Mouse (Mus musculus): ENCODE measurements around the gene Mospd1.

Mospd1 gene

DNA sequence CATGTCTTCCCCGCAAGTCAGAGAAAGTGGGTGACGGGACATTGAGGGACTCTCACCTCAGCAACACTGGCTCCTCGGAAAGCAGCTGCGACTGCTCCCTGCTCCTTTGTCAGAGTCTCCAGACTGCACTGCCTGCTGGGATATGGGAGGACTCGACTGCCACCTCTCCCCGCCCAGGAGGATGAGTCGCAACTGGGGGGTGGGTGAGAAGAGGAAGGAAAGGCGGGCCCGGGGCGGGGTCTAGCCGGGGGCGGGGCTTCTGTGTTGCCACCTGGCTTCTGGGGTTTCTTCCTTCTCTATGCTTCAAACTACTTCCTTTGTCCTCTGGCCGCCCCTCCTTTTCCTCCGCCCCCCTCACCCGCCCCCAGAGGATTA is at the start of gene Mospd1:
TSS of gene Mospd1 (minus strand) at position 137 of the 375 bp plus-strand sequence.
- DNase-seq (ENCODE audit: low read depth in 2 of 2, low spot score in 2 of 2) = peak; percentile 79 to 89

GRCm38 (mm10) chrX:53386362-53386761 is 16.1 kb upstream of the Mospd1 start:
- no peak for DNase-seq (ENCODE audit: low read depth in 2 of 2, low spot score in 2 of 2)

GRCm38 (mm10) chrX:53383122-53383521 is 12.8 kb upstream of the Mospd1 start:
- no peak for DNase-seq (ENCODE audit: low read depth in 2 of 2, low spot score in 2 of 2)

GRCm38 (mm10) chrX:53369534-53370365 is 552 bp downstream of the Mospd1 start:
- peak; percentile 2 to 4 for DNase-seq (ENCODE audit: low read depth in 2 of 2, low spot score in 2 of 2)

DNA sequence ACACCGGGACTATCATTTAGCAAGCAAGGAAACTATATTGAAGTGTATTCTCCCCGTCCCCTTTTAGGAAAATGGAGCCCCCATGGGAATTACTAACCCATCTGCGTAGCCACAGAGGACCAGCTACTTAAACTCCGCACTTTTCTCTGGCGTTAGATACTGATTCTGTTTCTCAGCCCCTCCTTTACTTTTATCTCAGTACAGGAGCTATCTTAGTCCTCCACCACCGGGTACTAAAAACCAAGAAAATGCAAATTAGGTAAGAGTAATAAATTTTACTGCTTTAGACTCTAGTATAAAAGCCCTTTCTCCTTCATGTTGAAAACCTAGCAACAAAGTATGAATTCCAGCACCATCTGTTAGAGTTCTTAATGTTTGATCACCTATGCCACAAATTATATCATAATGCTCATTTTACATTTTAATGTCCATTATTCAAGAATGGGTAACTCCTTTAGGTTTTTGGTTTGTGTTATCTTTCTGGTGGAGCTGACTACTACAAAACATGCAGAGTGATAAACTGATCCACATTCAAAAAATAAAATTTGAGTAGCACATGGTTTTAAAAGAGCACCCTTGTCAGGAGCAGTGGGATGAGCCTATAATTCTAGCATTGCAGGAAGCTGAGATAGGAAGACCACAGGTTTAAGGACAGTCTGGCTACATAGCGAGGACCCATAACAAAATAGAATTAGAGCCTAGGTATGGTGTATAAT is 5.5 kb downstream of the Mospd1 start:
- no peak for DNase-seq (ENCODE audit: low read depth in 2 of 2, low spot score in 2 of 2)

GRCm38 (mm10) chrX:53348374-53348773 is 21.9 kb downstream of the Mospd1 start:
- no peak for DNase-seq (ENCODE audit: low read depth in 2 of 2, low spot score in 2 of 2)

DNA sequence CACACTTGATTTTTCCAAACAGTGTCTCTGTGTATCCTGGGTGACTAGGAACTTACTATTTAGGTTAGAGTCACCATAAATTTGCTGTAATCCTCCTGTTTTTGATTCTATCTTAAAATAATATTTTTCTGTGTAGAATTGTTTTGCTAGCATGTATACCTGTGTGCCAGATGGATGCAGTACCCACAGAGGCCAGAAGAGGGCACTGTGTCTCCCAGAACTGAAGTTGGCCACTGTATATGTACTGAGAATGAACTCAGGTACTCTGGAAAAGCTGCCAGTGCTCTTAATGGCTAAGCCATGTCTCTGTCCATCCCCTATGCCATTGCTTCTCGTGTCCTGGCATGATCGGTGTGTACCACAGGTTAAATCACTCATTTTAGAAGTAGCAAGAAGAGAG is 28.8 kb downstream of the Mospd1 start:
- peak; percentile 43 to 63 for DNase-seq (ENCODE audit: low read depth in 2 of 2, low spot score in 2 of 2)

DNA sequence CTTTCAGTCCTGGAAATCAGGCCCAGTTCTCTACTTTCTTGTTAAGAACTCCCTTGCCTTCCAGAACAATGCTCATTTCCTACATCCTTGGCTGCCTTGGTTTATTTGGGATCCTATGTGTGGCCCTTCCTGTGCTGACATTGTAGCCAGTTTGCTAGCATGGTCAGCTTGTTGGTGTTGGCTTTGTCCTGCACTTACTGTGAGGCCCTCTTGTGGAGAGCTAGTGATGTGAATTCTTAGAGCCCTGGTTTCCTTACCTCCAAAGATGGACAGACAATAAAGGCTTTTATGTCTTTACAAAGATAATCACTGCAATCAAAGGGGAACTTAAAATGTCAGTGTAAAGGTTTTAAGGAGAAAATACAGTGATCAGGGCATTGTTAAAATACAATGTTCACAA is 32.9 kb downstream of the Mospd1 start:
- no peak for DNase-seq (ENCODE audit: low read depth in 2 of 2, low spot score in 2 of 2)

- DNase-seq (ENCODE audit: low read depth in 2 of 2, low spot score in 2 of 2) = no peak
These were observed 39.9 kb downstream of the Mospd1 start for GRCm38 (mm10) chrX:53330396-53330795.

GRCm38 (mm10) chrX:53321111-53321510 is 49.2 kb downstream of the Mospd1 start:
- DNase-seq (ENCODE audit: low read depth in 2 of 2, low spot score in 2 of 2) = no peak

DNA sequence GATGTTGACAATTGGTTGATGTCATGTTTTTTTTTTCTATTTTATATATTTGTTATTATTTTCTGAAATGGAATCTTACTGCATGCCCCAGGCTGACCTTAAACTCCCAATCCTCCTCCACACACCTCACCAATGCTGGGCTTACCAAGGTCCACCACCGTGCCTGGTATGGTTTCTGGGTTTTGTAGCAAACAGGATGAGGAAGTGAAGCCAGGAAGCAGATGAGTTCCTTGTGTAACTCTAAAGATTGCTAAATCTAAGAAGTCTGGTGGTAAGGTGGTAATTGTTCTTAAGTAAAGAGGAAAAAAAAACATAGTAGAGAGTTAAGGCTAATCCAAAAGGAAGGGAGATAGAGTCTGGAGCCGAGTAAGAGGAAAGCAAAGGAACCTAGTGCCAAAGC is 49.7 kb downstream of the Mospd1 start:
- DNase-seq (ENCODE audit: low read depth in 2 of 2, low spot score in 2 of 2) = no peak
